Mouse (Mus musculus): ENCODE data around the gene Wdr12. TPM values are rescaled to one million over a fixed set of nuclear protein-coding genes. Genes with fewer than 3 reads are reported as not detected.
"Not testable (repeated sequence)": the region's sequence is repeated elsewhere in the genome, so short reads cannot be mapped to it uniquely, and the experiment has no call there.

Wdr12 gene
- polyA plus RNA-seq, 1 experiment from 2014 or later = 49.9 TPM

- Histone ChIP-seq H3K4me1 (no peaks in the 10 kb centered on the region), H3K27me3 (no peaks in the 10 kb centered on the region), H3K27ac (no peak overlapping the region), H3K9ac (no peak overlapping the region), H3K4me2 (no peak overlapping the region), H3K36me3 (no peaks in the 10 kb centered on the region), H3K9me3 (no peaks in the 10 kb centered on the region), H3K4me3 (no peak overlapping the region)
- ATAC-seq (ENCODE audit: insufficient number of reproducible peaks, insufficient read depth, low FRiP score, low TSS enrichment, low read depth) = no peak
- WGBS = 82% methylated on average over 3 of the region's 3 CpGs
Observed at GRCm38 (mm10) chr1:60056310-60056709, 42.1 kb downstream of the Wdr12 start.

- H3K4me2 ChIP-seq = no peak overlapping the region
- no peaks in the 10 kb centered on the region for H3K36me3 ChIP-seq
- no peaks in the 10 kb centered on the region for H3K4me1 ChIP-seq
- no peaks in the 10 kb centered on the region for H3K9me3 ChIP-seq
- H3K4me3 ChIP-seq = no peak overlapping the region
- H3K27me3 ChIP-seq = no peaks in the 10 kb centered on the region
- no peak overlapping the region for H3K27ac ChIP-seq
- no peak for ATAC-seq (ENCODE audit: insufficient number of reproducible peaks, insufficient read depth, low FRiP score, low TSS enrichment, low read depth)
- WGBS = 39% methylated on average over 3 of the region's 3 CpGs
- no peak overlapping the region for H3K9ac ChIP-seq
Observed at GRCm38 (mm10) chr1:60054659-60055058, 43.8 kb downstream of the Wdr12 start.

- not testable (repeated sequence) for H3K4me2 ChIP-seq; H3K9ac ChIP-seq; H3K36me3 ChIP-seq; ATAC-seq (ENCODE audit: insufficient number of reproducible peaks, insufficient read depth, low FRiP score, low TSS enrichment, low read depth); H3K4me3 ChIP-seq; H3K27ac ChIP-seq; H3K4me1 ChIP-seq; H3K9me3 ChIP-seq
- WGBS = 93% methylated on average over 5 of the region's 5 CpGs
- H3K27me3 ChIP-seq = peaks cover 21% of the 10 kb centered on the region
Observed at GRCm38 (mm10) chr1:60047481-60047880, 51.0 kb downstream of the Wdr12 start.

- 86% methylated on average over 1 of the region's 1 CpGs for WGBS
- Histone ChIP-seq H3K27ac (no peak overlapping the region), H3K4me1 (0 out of 2 replicates have a peak, but pooled peaks cover 4% of the 10 kb centered on the region)
Observed at GRCm38 (mm10) chr1:60044595-60044994, 53.9 kb downstream of the Wdr12 start.

GRCm38 (mm10) chr1:60042796-60043469 lies 55.5 kb downstream of the Wdr12 start, which contains the start of gene Ica1l:
TSS of gene Ica1l (minus strand) at chr1:60043184.
- H3K27ac ChIP-seq = no peak within 1 kb of the TSS

More at GRCm38 (mm10) chr1:60044595-60044994, 53.9 kb downstream of the Wdr12 start:
- Histone ChIP-seq H3K27me3 (peaks cover 28% of the 10 kb centered on the region), H3K36me3 (no peaks in the 10 kb centered on the region), H3K4me3 (no peak overlapping the region), H3K9ac (no peak overlapping the region), H3K9me3 (no peaks in the 10 kb centered on the region), H3K4me2 (no peak overlapping the region)
- ATAC-seq (ENCODE audit: insufficient number of reproducible peaks, insufficient read depth, low FRiP score, low TSS enrichment, low read depth) = no peak

GRCm38 (mm10) chr1:60042398-60042795 lies 56.0 kb downstream of the Wdr12 start:
- H3K27ac ChIP-seq = no peak overlapping the region
- H3K9ac ChIP-seq = peak overlapping the region; percentile 79
- peaks cover 28% of the 10 kb centered on the region for H3K27me3 ChIP-seq
- peak overlapping the region; percentile 93 for H3K4me2 ChIP-seq
- H3K9me3 ChIP-seq = no peaks in the 10 kb centered on the region
- H3K4me1 ChIP-seq = 0 out of 2 replicates have a peak, but pooled peaks cover 4% of the 10 kb centered on the region
- WGBS = 2% methylated on average over 19 of the region's 19 CpGs
- H3K4me3 ChIP-seq = peak overlapping the region; percentile 75
- no peaks in the 10 kb centered on the region for H3K36me3 ChIP-seq
- no peak for ATAC-seq (ENCODE audit: insufficient number of reproducible peaks, insufficient read depth, low FRiP score, low TSS enrichment, low read depth)

More at GRCm38 (mm10) chr1:60042796-60043469, 55.5 kb downstream of the Wdr12 start, which contains the start of gene Ica1l:
- Histone ChIP-seq H3K9me3 (no peaks in the 10 kb centered on the region), H3K4me3 (peak within 1 kb of the TSS; percentile 75), H3K4me1 (0 out of 2 replicates have a peak, but pooled peaks cover 4% of the 10 kb centered on the region), H3K4me2 (peak within 1 kb of the TSS; percentile 93), H3K36me3 (no peaks in the 10 kb centered on the region), H3K9ac (peak within 1 kb of the TSS; percentile 79), H3K27me3 (peaks cover 28% of the 10 kb centered on the region)
- peak; percentile 79 for ATAC-seq (ENCODE audit: insufficient number of reproducible peaks, insufficient read depth, low FRiP score, low TSS enrichment, low read depth)
- under 1% methylated on average over 91 of the region's 99 CpGs for WGBS

GRCm38 (mm10) chr1:60035044-60035443 lies 63.4 kb downstream of the Wdr12 start:
- 95% methylated on average over 2 of the region's 2 CpGs for WGBS
- Histone ChIP-seq H3K27me3 (no peaks in the 10 kb centered on the region), H3K9me3 (no peaks in the 10 kb centered on the region), H3K4me2 (no peak overlapping the region), H3K4me1 (no peaks in the 10 kb centered on the region), H3K4me3 (no peak overlapping the region), H3K36me3 (no peaks in the 10 kb centered on the region), H3K9ac (no peak overlapping the region), H3K27ac (no peak overlapping the region)
- no peak for ATAC-seq (ENCODE audit: insufficient number of reproducible peaks, insufficient read depth, low FRiP score, low TSS enrichment, low read depth)

Other genes starting within 250 kb of the Wdr12 start
- 11.0 and 11.7 TPM in 2 replicates for gene Fam117b, start 185.6 kb downstream of the Wdr12 start, polyA plus RNA-seq (2015; fragmentation: Nextera tagmentation; extraction: Ambion mirVana)
- 1.7 and 2.4 TPM in 2 replicates for gene Ica1l, start 55.5 kb downstream of the Wdr12 start, polyA plus RNA-seq (2015; fragmentation: Nextera tagmentation; extraction: Ambion mirVana)
- gene Carf, start 398 bp downstream of the Wdr12 start, polyA plus RNA-seq (2015; fragmentation: Nextera tagmentation; extraction: Ambion mirVana) = 8.9 and 10.3 TPM in 2 replicates
- 7.6 and 8.7 TPM in 2 replicates for gene Nbeal1, start 82.0 kb upstream of the Wdr12 start, polyA plus RNA-seq (2015; fragmentation: Nextera tagmentation; extraction: Ambion mirVana)
- gene Cyp20a1, start 244.7 kb upstream of the Wdr12 start, polyA plus RNA-seq (2015; fragmentation: Nextera tagmentation; extraction: Ambion mirVana) = 19.4 and 24.7 TPM in 2 replicates